ENCODE assay signal across 25 mouse cellular contexts in the genomic region with DNA sequence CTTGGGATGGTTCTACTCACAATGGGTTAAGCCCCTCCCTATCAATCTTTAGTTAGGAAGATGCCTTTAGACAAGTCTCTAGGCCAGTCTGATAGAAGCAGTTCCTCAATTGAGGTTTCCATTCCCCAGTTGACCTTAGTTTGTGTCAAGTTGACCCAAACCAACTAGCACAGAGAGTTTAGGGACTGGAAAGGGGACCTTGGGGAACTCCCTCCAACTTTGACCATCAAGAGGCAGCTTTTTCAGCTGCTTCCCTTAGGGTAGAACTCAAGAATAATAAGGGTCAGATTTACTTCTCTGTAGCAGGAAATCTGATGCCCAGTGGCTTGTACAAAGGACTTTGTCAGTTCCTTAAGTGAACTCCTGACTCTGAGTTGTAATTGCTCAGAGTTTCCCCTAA. TPM values are rescaled to one million over a fixed set of nuclear protein-coding genes. Genes with fewer than 3 reads are reported as not detected.
A peak's percentile ranks its signal among the peaks of the same experiment; 100 is the strongest.
DNase-seq lines count a peak whose midpoint lies in the region; ATAC-seq and TF ChIP-seq lines count a peak whose summit lies in the region.
"Had no signal": no experiment of that assay in that cellular context is flagged by ENCODE, and none has a peak within 500 bp of the region (broad histone marks: within the 10 kb centered on the region; RNA-seq: fewer than 3 reads in every experiment).

No protein-coding gene starts in this region.

- H3K4me1 ChIP-seq in heart, embryonic 12.5 days (replicated peaks): peaks cover 48% of the 10 kb centered on the region
- H3K4me1 ChIP-seq in heart, embryonic 11.5 days (ENCODE audit: control insufficient read depth, insufficient read depth, low read length): peaks cover 40% of the 10 kb centered on the region
- peaks cover 54% of the 10 kb centered on the region for H3K4me1 ChIP-seq in bone marrow macrophage, adult 2 months (ENCODE audit: control insufficient read depth, insufficient read depth, low read length)
- peaks cover 46% of the 10 kb centered on the region for H3K4me1 ChIP-seq in embryonic facial prominence, embryonic 15.5 days

- ATAC-seq in heart, embryonic 12.5 days (ENCODE audit: insufficient number of reproducible peaks, low FRiP score): no peak
- no peak for ATAC-seq in heart, embryonic 11.5 days (replicated peaks; ENCODE audit: insufficient number of reproducible peaks, low FRiP score, low TSS enrichment)
- no peak for ATAC-seq in embryonic facial prominence, embryonic 15.5 days (ENCODE audit: insufficient number of reproducible peaks, low FRiP score, low TSS enrichment, low read depth)
- no peak for ATAC-seq in erythroid progenitor cell, adult 5-6 weeks (replicated peaks; ENCODE audit: low FRiP score, poor library complexity, severe bottlenecking)
- ATAC-seq: hindbrain, embryonic 16.5 days; intestine, embryonic 15.5 days; midbrain, embryonic 13.5 days had no signal

- H3K27ac ChIP-seq in heart, embryonic 12.5 days (ENCODE audit: poor library complexity, severe bottlenecking): peak overlapping the region; percentile 6; the same call in 1 of the 2 replicates
- no peak overlapping the region for H3K27ac ChIP-seq in heart, embryonic 11.5 days (ENCODE audit: low read depth, low read length)
- H3K27ac ChIP-seq in bone marrow macrophage, adult 2 months (ENCODE audit: insufficient read depth, low read depth, low read length): peak overlapping the region; percentile 89
- peak overlapping the region; percentile 63; the same call in 1 of the 2 replicates for H3K27ac ChIP-seq in embryonic facial prominence, embryonic 15.5 days (replicated peaks)
- H3K27ac ChIP-seq: forebrain, embryonic 12.5 days; intestine, embryonic 15.5 days; midbrain, embryonic 13.5 days had no signal

- no peak overlapping the region for H3K9ac ChIP-seq in heart, embryonic 12.5 days
- no peak overlapping the region for H3K9ac ChIP-seq in heart, embryonic 11.5 days (ENCODE audit: low read depth, low read length)
- no peak overlapping the region for H3K9ac ChIP-seq in embryonic facial prominence, embryonic 15.5 days
- H3K9ac ChIP-seq: forebrain, embryonic 12.5 days; intestine, embryonic 15.5 days; midbrain, embryonic 13.5 days had no signal

- no peak for TF ChIP-seq POLR2A in bone marrow macrophage, adult 2 months (IDR thresholded peaks at IDR 0.05; ENCODE audit: borderline replicate concordance, low read depth, low read length)

- TF ChIP-seq CTCF in bone marrow macrophage, adult 2 months (IDR thresholded peaks at IDR 0.05; ENCODE audit: low read depth, low read length): no peak

- no peak overlapping the region for H3K4me2 ChIP-seq in heart, embryonic 12.5 days
- H3K4me2 ChIP-seq in heart, embryonic 11.5 days: no peak overlapping the region
- no peak overlapping the region for H3K4me2 ChIP-seq in embryonic facial prominence, embryonic 15.5 days (replicated peaks)
- H3K4me2 ChIP-seq: forebrain, embryonic 12.5 days; intestine, embryonic 15.5 days; midbrain, embryonic 13.5 days had no signal

- no peaks in the 10 kb centered on the region for H3K27me3 ChIP-seq in heart, embryonic 12.5 days (replicated peaks)
- H3K27me3 ChIP-seq in heart, embryonic 11.5 days (ENCODE audit: control insufficient read depth, insufficient read depth, low read length): no peaks in the 10 kb centered on the region
- H3K27me3 ChIP-seq in embryonic facial prominence, embryonic 15.5 days: no peaks in the 10 kb centered on the region
- H3K27me3 ChIP-seq: forebrain, embryonic 12.5 days; intestine, embryonic 15.5 days; midbrain, embryonic 13.5 days had no signal

- peaks cover 7% of the 10 kb centered on the region for H3K36me3 ChIP-seq in heart, embryonic 12.5 days
- 0 out of 2 replicates have a peak, but pooled peaks cover 2% of the 10 kb centered on the region for H3K36me3 ChIP-seq in heart, embryonic 11.5 days (ENCODE audit: control insufficient read depth, insufficient read depth, low read length)
- H3K36me3 ChIP-seq in embryonic facial prominence, embryonic 15.5 days: no peaks in the 10 kb centered on the region
- H3K36me3 ChIP-seq: forebrain, embryonic 12.5 days; intestine, embryonic 15.5 days had no signal

- DNase-seq in A20 (ENCODE audit: low read depth, low spot score): peak; percentile 40
- DNase-seq in retina, postnatal 1 day: no peak
- no peak for DNase-seq in left cerebral cortex, adult 9 months (ENCODE audit: low spot score in 2 of 2)
- DNase-seq: adrenal gland, postnatal 25 days; cerebellum, adult 11-12 months; cerebellum, postnatal 10 days; heart, adult 18-20 months; kidney, postnatal 4 days; left cerebral cortex, postnatal 4 days; liver; lung, adult 2 months; lung, postnatal 14 days; right cerebral cortex, postnatal 25 days; spleen, adult 18-20 months; thymus, postnatal 14 days had no signal

- H3K4me3 ChIP-seq in heart, embryonic 12.5 days: no peak overlapping the region
- no peak overlapping the region for H3K4me3 ChIP-seq in heart, embryonic 11.5 days (ENCODE audit: low read depth, low read length)
- no peak overlapping the region for H3K4me3 ChIP-seq in bone marrow macrophage, adult 2 months (ENCODE audit: insufficient read depth, low read length)
- no peak overlapping the region for H3K4me3 ChIP-seq in embryonic facial prominence, embryonic 15.5 days (replicated peaks)
- H3K4me3 ChIP-seq: forebrain, embryonic 12.5 days; intestine, embryonic 15.5 days; megakaryocyte, embryonic 14.5 days; midbrain, embryonic 13.5 days had no signal

- H3K9me3 ChIP-seq in heart, embryonic 12.5 days (replicated peaks): no peaks in the 10 kb centered on the region; the same call in 1 of the 2 replicates
- no peaks in the 10 kb centered on the region for H3K9me3 ChIP-seq in heart, embryonic 11.5 days (replicated peaks; ENCODE audit: control insufficient read depth, low read length)
- no peaks in the 10 kb centered on the region for H3K9me3 ChIP-seq in embryonic facial prominence, embryonic 15.5 days (replicated peaks)
- H3K9me3 ChIP-seq: forebrain, embryonic 12.5 days; intestine, embryonic 15.5 days; midbrain, embryonic 13.5 days had no signal

RNA-seq across cellular contexts. Expression of a gene that starts 5.0 kb away (rescaled TPM):
- polyA plus RNA-seq in heart, embryonic 12.5 days (2016; fragmentation: Nextera tagmentation; extraction: Ambion mirVana): 8.8 and 8.9 TPM in 2 replicates
- 7.6 and 9.4 TPM in 2 replicates for polyA plus RNA-seq in heart, embryonic 11.5 days (2014; fragmentation: Nextera tagmentation; extraction: Ambion mirVana)
- polyA plus RNA-seq in bone marrow macrophage, adult 2 months (2012; ENCODE audit: insufficient read depth, insufficient read length, missing spikeins): 80.6 and 83.5 TPM in 2 replicates
- 8.0 and 8.2 TPM in 2 replicates for polyA plus RNA-seq in embryonic facial prominence, embryonic 15.5 days (2015; fragmentation: Nextera tagmentation; extraction: Ambion mirVana)
- 5.4 and 5.9 TPM in 2 replicates for total RNA-seq in erythroid progenitor cell, adult 5-6 weeks (2015; ENCODE audit: low replicate concordance)
- 3.3 and 4.9 TPM in 2 replicates for total RNA-seq in erythroid progenitor cell, adult 5-6 weeks (2017; ENCODE audit: low replicate concordance)
